Mouse (Mus musculus) midbrain, embryonic 10.5 days (tissue): ENCODE measurements at regions not wholly inside any gene's neighbourhood (a gene's known extent, or its start where the extent isn't known, plus 50 kb on each side); places are given as distances from the start of the nearest gene placed in this dataset.
A peak's percentile ranks its signal among the peaks of the same experiment; 100 is the strongest.

Experiments
- DNase-seq: peaks from one replicate; pipeline ENCODE4 v3.0.0-alpha.2; 2017; ENCODE audit warnings: low spot score
- H3K27ac ChIP-seq: fragments of 300-500 bp; sonication (generic); replicated peaks from 2 replicates; pipeline ENCODE4 v1.5.1; 2016; ENCODE audit warnings: mild to moderate bottlenecking
- H3K27me3 ChIP-seq: fragments of 300-500 bp; sonication (generic); 2 replicates; pipeline ENCODE4 v1.6.1; 2016; ENCODE audit warnings: low read depth, mild to moderate bottlenecking; ENCODE audit not compliant: poor library complexity, severe bottlenecking
- H3K36me3 ChIP-seq: fragments of 300-500 bp; sonication (generic); 2 replicates; pipeline ENCODE4 v1.6.1; 2016; ENCODE audit warnings: mild to moderate bottlenecking, moderate library complexity
- H3K4me1 ChIP-seq: fragments of 300-500 bp; sonication (generic); 2 replicates; pipeline ENCODE4 v1.6.1; 2016
- H3K4me3 ChIP-seq: fragments of 300-500 bp; sonication (generic); 2 replicates; pipeline ENCODE4 v1.5.1; 2016; ENCODE audit warnings: mild to moderate bottlenecking, moderate library complexity
- H3K9me3 ChIP-seq: fragments of 300-500 bp; sonication (generic); replicated peaks from 2 replicates; pipeline ENCODE4 v1.6.1; 2016; ENCODE audit warnings: mild to moderate bottlenecking
- WGBS: fragments of 180-500 bp; shearing (Covaris S2); methylation state at CpG from one replicate; pipeline ENCODE4 v1.1.7; 2016; 5-methylcytosine and 5-hydroxymethylcytosine counted together

DNA sequence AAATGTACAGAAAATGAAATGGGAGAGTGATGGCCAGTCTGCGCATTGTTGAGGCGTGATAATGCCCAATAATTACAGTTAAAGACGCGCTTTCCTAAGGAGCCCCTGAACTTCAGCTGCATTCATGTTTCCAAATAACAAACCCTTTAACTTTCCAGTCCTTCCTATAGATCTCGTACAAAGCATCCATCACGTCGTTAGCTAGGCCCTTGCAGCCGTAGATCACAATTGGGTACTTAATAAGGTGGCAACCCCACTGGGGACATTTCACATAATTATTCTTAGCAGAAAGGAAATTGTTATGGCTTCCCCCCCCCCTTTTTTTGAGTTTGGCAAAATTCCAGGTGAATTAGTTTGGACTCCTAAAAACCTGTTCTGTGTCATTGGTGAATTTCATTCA is 233.7 kb upstream of the Dnajc19 start:
- Histone ChIP-seq H3K9me3 (no peaks in the 10 kb centered on the region), H3K36me3 (no peaks in the 10 kb centered on the region), H3K4me1 (peaks cover 45% of the 10 kb centered on the region), H3K4me3 (no peak overlapping the region), H3K27me3 (peaks cover 10% of the 10 kb centered on the region; the same call in 1 of the 2 replicates), H3K27ac (no peak overlapping the region)
- 75% methylated on average over 8 of the region's 8 CpGs for WGBS
- DNase-seq: no peak

DNA sequence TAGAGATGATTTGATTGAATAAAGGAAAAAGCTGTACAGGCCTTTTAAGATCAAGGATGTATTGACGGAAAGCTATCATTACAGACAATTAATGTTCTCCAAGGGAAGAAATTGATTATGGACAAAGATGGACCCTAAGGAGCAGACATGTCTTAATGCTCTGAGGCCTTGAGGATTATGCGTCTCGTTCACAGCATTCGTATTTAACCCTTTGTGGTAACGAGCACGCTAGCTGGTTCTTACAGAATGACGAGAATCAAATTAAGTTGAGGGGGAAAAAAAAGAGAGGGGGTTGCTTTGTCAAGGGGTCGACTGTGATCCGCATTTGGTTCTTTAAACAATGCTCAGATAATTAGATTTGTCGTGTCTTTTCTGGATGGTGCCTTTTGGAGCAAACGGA is 233.3 kb upstream of the Dnajc19 start:
- Histone ChIP-seq H3K4me1 (peaks cover 49% of the 10 kb centered on the region), H3K27ac (no peak overlapping the region), H3K36me3 (no peaks in the 10 kb centered on the region), H3K9me3 (no peaks in the 10 kb centered on the region), H3K27me3 (peaks cover 10% of the 10 kb centered on the region; the same call in 1 of the 2 replicates), H3K4me3 (no peak overlapping the region)
- 54% methylated on average over 11 of the region's 11 CpGs for WGBS
- no peak for DNase-seq

GRCm38 (mm10) chr3:34311944-34312343 is 230.8 kb upstream of the Dnajc19 start:
- peaks cover 52% of the 10 kb centered on the region for H3K4me1 ChIP-seq
- H3K9me3 ChIP-seq: no peaks in the 10 kb centered on the region
- H3K36me3 ChIP-seq: no peaks in the 10 kb centered on the region
- peaks cover 21% of the 10 kb centered on the region for H3K27me3 ChIP-seq
- H3K27ac ChIP-seq: peak overlapping the region; percentile 50; the same call in 1 of the 2 replicates
- DNase-seq: no peak
- WGBS: 79% methylated on average over 6 of the region's 6 CpGs
- no peak overlapping the region for H3K4me3 ChIP-seq

DNA sequence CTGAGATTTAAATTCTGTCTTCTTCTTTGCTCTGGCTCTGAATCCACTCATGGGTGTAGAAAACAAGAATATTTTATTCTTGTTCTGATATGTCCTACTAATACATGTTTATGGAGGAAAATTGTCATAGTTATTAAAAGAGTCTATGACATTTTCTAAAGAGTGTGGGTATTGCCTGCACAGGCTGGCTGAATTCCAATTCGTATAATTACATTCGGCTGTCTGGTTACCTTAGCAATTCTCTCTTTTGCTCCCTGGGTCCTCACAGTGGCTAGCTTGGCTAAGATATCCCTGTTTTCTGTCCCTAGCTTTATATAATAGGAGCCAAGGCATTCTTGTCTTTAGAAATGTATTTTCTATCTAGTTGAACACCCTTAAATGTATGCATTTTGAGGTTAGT is 218.5 kb upstream of the Dnajc19 start:
- 93% methylated on average over 2 of the region's 2 CpGs for WGBS
- Histone ChIP-seq H3K36me3 (no peaks in the 10 kb centered on the region), H3K4me3 (no peak overlapping the region), H3K27ac (no peak overlapping the region), H3K9me3 (no peaks in the 10 kb centered on the region), H3K27me3 (0 out of 2 replicates have a peak, but pooled peaks cover 3% of the 10 kb centered on the region), H3K4me1 (no peaks in the 10 kb centered on the region)
- DNase-seq: no peak

GRCm38 (mm10) chr3:34287836-34288235 is 206.7 kb upstream of the Dnajc19 start:
- Histone ChIP-seq H3K27ac (no peak overlapping the region), H3K9me3 (no peaks in the 10 kb centered on the region), H3K4me3 (no peak overlapping the region), H3K4me1 (0 out of 2 replicates have a peak, but pooled peaks cover under 1% of the 10 kb centered on the region), H3K36me3 (no peaks in the 10 kb centered on the region), H3K27me3 (no peaks in the 10 kb centered on the region)
- no peak for DNase-seq
- 89% methylated on average over 5 of the region's 5 CpGs for WGBS

- Histone ChIP-seq H3K4me3 (no peak overlapping the region), H3K9me3 (no peaks in the 10 kb centered on the region), H3K27ac (no peak overlapping the region), H3K27me3 (no peaks in the 10 kb centered on the region), H3K4me1 (no peaks in the 10 kb centered on the region), H3K36me3 (no peaks in the 10 kb centered on the region)
- no peak for DNase-seq
- 94% methylated on average over 10 of the region's 10 CpGs for WGBS
Observed at GRCm38 (mm10) chr3:34270154-34270553, 189.0 kb upstream of the Dnajc19 start.

DNA sequence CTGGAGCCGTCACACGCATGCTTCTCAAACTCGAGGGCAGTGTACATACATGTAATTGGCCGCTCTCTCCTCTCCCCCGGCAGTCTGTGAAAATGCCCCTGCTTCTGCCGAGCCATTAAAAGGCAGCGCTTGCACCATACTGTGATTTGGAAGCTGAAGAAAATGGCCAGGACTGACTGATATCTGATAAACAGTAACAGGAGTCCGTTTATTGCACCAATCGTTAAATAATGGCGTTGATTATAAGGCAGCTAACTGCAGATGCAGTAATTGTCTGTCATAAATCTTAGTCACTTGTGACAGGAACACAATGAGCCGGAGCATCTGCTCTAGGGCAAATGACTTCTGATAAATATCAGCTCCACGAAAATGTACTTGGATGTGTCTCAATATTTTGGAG is 185.3 kb upstream of the Dnajc19 start:
- H3K4me1 ChIP-seq: no peaks in the 10 kb centered on the region
- 92% methylated on average over 12 of the region's 12 CpGs for WGBS
- H3K36me3 ChIP-seq: no peaks in the 10 kb centered on the region
- no peaks in the 10 kb centered on the region for H3K9me3 ChIP-seq
- no peak for DNase-seq
- H3K27ac ChIP-seq: no peak overlapping the region
- H3K27me3 ChIP-seq: no peaks in the 10 kb centered on the region
- no peak overlapping the region for H3K4me3 ChIP-seq

DNA sequence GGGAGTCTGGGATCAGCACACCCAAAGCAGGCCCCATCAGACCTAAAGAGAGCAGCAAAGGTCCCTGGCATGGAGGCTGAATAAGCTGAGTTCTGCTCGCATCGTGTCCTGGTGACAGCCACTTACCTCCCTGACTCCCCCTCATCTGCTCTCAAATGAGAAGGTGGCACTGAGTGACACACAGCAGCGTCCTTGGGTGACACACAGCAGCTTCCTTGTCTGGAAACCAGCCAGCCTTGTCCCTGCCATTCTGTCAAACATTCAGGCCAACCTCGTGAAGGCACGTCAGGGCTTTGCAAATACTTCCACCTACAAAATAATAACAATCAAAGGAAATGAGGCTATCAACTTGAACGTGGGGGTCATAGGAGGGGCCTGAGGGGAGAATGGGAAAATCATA is 183.7 kb upstream of the Dnajc19 start:
- no peaks in the 10 kb centered on the region for H3K36me3 ChIP-seq
- no peaks in the 10 kb centered on the region for H3K4me1 ChIP-seq
- H3K9me3 ChIP-seq: no peaks in the 10 kb centered on the region
- H3K27me3 ChIP-seq: no peaks in the 10 kb centered on the region
- no peak for DNase-seq
- H3K27ac ChIP-seq: no peak overlapping the region
- 80% methylated on average over 6 of the region's 6 CpGs for WGBS
- H3K4me3 ChIP-seq: no peak overlapping the region

DNA sequence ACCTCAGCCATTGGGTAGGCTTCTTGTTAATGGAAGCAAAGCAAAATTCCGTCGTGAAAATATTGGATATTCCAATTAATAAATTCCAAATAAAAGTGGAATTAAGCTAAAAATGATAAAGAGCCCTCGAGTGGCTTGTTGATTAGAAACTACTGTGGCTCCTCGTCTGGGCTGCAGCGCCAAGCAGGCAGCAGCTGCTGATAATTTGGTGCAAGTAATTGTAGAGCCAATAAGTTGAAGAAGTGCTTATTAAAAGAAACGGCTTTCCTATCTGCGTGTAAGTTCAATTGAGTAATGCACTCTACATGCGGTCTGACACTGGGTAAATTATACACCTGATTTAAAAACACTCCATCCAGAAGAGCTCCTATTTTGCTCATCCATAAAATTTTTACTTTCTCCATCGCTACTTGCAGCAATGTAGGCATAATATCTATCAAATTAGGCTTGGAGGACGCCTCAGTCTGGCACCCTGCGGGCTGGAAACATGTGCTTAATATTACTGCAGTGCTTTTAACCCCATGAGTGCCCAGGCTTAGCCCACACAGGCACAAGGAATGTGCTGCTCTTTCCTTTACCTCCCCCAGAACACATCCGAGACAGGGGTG is 171.7 kb upstream of the Dnajc19 start:
- H3K4me3 ChIP-seq: no peak overlapping the region
- no peak for DNase-seq
- 72% methylated on average over 12 of the region's 12 CpGs for WGBS
- H3K4me1 ChIP-seq: no peaks in the 10 kb centered on the region
- H3K27me3 ChIP-seq: no peaks in the 10 kb centered on the region
- H3K36me3 ChIP-seq: no peaks in the 10 kb centered on the region
- no peak overlapping the region for H3K27ac ChIP-seq
- H3K9me3 ChIP-seq: no peaks in the 10 kb centered on the region

DNA sequence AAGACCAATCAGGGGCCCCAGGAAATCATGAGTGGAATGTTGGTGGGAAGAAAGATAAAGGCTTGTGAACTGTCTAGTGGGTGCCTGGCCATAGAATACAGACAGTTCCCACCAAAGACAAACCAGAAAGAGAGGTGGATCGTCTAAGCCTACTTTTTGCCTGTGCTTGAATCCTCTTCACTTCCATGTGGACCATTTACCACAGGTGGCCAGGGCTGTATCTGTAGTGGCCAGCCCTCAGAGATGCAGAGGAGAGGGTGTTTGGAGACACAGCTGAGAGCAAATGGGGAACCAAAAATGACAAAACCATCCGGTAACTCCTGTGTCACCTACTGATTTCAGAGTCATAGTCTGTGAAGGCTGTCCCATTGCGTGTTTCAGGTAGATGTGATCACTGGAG is 161.0 kb upstream of the Dnajc19 start:
- Histone ChIP-seq H3K36me3 (no peaks in the 10 kb centered on the region), H3K9me3 (no peaks in the 10 kb centered on the region), H3K4me3 (no peak overlapping the region), H3K4me1 (no peaks in the 10 kb centered on the region), H3K27ac (no peak overlapping the region), H3K27me3 (no peaks in the 10 kb centered on the region)
- no peak for DNase-seq
- WGBS: 90% methylated on average over 3 of the region's 3 CpGs

- H3K27ac ChIP-seq: no peak overlapping the region
- peaks cover under 1% of the 10 kb centered on the region; the same call in 1 of the 2 replicates for H3K4me1 ChIP-seq
- no peaks in the 10 kb centered on the region for H3K9me3 ChIP-seq
- H3K4me3 ChIP-seq: no peak overlapping the region
- H3K27me3 ChIP-seq: peaks cover 7% of the 10 kb centered on the region; the same call in 1 of the 2 replicates
- DNase-seq: no peak
- H3K36me3 ChIP-seq: no peaks in the 10 kb centered on the region
- 76% methylated on average over 2 of the region's 2 CpGs for WGBS
Observed at GRCm38 (mm10) chr3:34239978-34240377, 158.9 kb upstream of the Dnajc19 start.

GRCm38 (mm10) chr3:34234391-34234790 is 153.3 kb upstream of the Dnajc19 start:
- peaks cover 24% of the 10 kb centered on the region for H3K4me1 ChIP-seq
- H3K9me3 ChIP-seq: no peaks in the 10 kb centered on the region
- H3K36me3 ChIP-seq: no peaks in the 10 kb centered on the region
- H3K27me3 ChIP-seq: peaks cover 14% of the 10 kb centered on the region; the same call in 1 of the 2 replicates
- H3K27ac ChIP-seq: 0 out of 2 replicates have a peak overlapping the region, but pooled peaks have one; percentile 46
- DNase-seq: no peak
- WGBS: 46% methylated on average over 8 of the region's 8 CpGs
- H3K4me3 ChIP-seq: no peak overlapping the region

GRCm38 (mm10) chr3:34232329-34233250 is 151.5 kb upstream of the Dnajc19 start:
- DNase-seq: no peak
- H3K4me1 ChIP-seq: peaks cover 26% of the 10 kb centered on the region
- 68% methylated on average over 7 of the region's 7 CpGs for WGBS
- no peaks in the 10 kb centered on the region for H3K36me3 ChIP-seq
- H3K4me3 ChIP-seq: no peak overlapping the region
- H3K27me3 ChIP-seq: peaks cover 14% of the 10 kb centered on the region; the same call in 1 of the 2 replicates
- peak overlapping the region; percentile 30; the same call in 1 of the 2 replicates for H3K27ac ChIP-seq
- no peaks in the 10 kb centered on the region for H3K9me3 ChIP-seq
